Mouse (Mus musculus) myocyte (in vitro differentiated cells): Measurements from ENCODE around the gene Mgrn1. TPM values are rescaled to one million over a fixed set of nuclear protein-coding genes. Genes with fewer than 3 reads are reported as not detected.
A peak's percentile ranks its signal among the peaks of the same experiment; 100 is the strongest.

ENCODE experiments used
- H3K27me3 ChIP-seq: one replicate; pipeline ENCODE4 v1.6.1; 2011; ENCODE audit not compliant: control insufficient read depth, insufficient read depth, insufficient read length
- H3K36me3 ChIP-seq: one replicate; pipeline ENCODE4 v1.6.1; 2011; ENCODE audit not compliant: control insufficient read depth, insufficient read depth
- H3K4me2 ChIP-seq: one replicate; pipeline ENCODE4 v1.6.1; 2011; ENCODE audit warnings: low read depth, control low read depth
- H3K4me3 ChIP-seq: one replicate; pipeline ENCODE4 v1.5.1; 2011; ENCODE audit warnings: mild to moderate bottlenecking, control low read depth, moderate library complexity
- H3K79me2 ChIP-seq: one replicate; pipeline ENCODE4 v1.6.1; 2011; ENCODE audit not compliant: control insufficient read depth, insufficient read depth
- H3ac ChIP-seq: one replicate; pipeline ENCODE4 v1.6.1; 2011; ENCODE audit not compliant: control insufficient read depth, insufficient read length
- CEBPB ChIP-seq: IDR thresholded peaks from 2 replicates; pipeline ENCODE4 v1.6.1; 2011; ENCODE audit warnings: mild to moderate bottlenecking, moderate library complexity; ENCODE audit not compliant: poor library complexity, insufficient read depth, severe bottlenecking
- E2F4 ChIP-seq: IDR thresholded peaks from one replicate; pipeline ENCODE4 v1.6.1; 2011; ENCODE audit warnings: mild to moderate bottlenecking, control low read depth, moderate library complexity; ENCODE audit not compliant: insufficient read depth
- MAX ChIP-seq: IDR thresholded peaks from one replicate; pipeline ENCODE4 v1.6.1; 2011; ENCODE audit warnings: low read depth, mild to moderate bottlenecking, control low read depth
- MYOD1 ChIP-seq, 3 experiments: IDR thresholded peaks; one replicate each; pipeline ENCODE4 v1.6.1; 2011; ENCODE audit warnings: control low read depth in 2 of 3, low read depth in 2 of 3, mild to moderate bottlenecking in 2 of 3, moderate library complexity in 1 of 3; ENCODE audit not compliant: insufficient read length in 2 of 3, control insufficient read depth in 1 of 3
- MYOG ChIP-seq, 3 experiments: IDR thresholded peaks; one replicate each; pipeline ENCODE4 v1.6.1; 2011; ENCODE audit warnings: control low read depth in 2 of 3, low read depth in 2 of 3, mild to moderate bottlenecking in 2 of 3; ENCODE audit not compliant: insufficient read length in 2 of 3, control insufficient read depth in 1 of 3, insufficient read depth in 1 of 3
- POLR2A ChIP-seq: IDR thresholded peaks from one replicate; pipeline ENCODE4 v1.6.1; 2011; ENCODE audit warnings: low read depth, mild to moderate bottlenecking, control low read depth, moderate library complexity; ENCODE audit not compliant: insufficient read length
- POLR2AphosphoS2 ChIP-seq: IDR thresholded peaks from one replicate; pipeline ENCODE4 v1.6.1; 2011; ENCODE audit warnings: low read depth, control low read depth; ENCODE audit not compliant: insufficient read length
- REST ChIP-seq: IDR thresholded peaks from one replicate; pipeline ENCODE4 v1.6.1; 2011; ENCODE audit warnings: mild to moderate bottlenecking, control low read depth, moderate library complexity; ENCODE audit not compliant: insufficient read depth, insufficient read length
- SRF ChIP-seq: IDR thresholded peaks from one replicate; pipeline ENCODE4 v1.6.1; 2011; ENCODE audit warnings: low read depth; ENCODE audit not compliant: control insufficient read depth, insufficient read length
- TCF12 ChIP-seq: IDR thresholded peaks from one replicate; pipeline ENCODE4 v1.6.1; 2011; ENCODE audit warnings: mild to moderate bottlenecking, control low read depth; ENCODE audit not compliant: poor library complexity, insufficient read depth, severe bottlenecking
- TCF3 ChIP-seq: IDR thresholded peaks from one replicate; pipeline ENCODE4 v1.6.1; 2011; ENCODE audit warnings: low read depth, control low read depth; ENCODE audit not compliant: insufficient read length
- USF1 ChIP-seq: IDR thresholded peaks from one replicate; pipeline ENCODE4 v1.6.1; 2011; ENCODE audit warnings: low read depth, mild to moderate bottlenecking, control low read depth, moderate library complexity
- polyA plus RNA-seq: library from polyadenylated mRNA; unstranded; fragments of >200 nt; fragmentation: generic; extraction: Trizol; gene quantifications from one replicate; pipeline ENCODE4 v1.2.1, GENCODE M21; 2012; ENCODE audit warnings: missing spikeins

The Mgrn1 gene
- polyA plus RNA-seq, 1 experiment: 59.3 TPM

DNA sequence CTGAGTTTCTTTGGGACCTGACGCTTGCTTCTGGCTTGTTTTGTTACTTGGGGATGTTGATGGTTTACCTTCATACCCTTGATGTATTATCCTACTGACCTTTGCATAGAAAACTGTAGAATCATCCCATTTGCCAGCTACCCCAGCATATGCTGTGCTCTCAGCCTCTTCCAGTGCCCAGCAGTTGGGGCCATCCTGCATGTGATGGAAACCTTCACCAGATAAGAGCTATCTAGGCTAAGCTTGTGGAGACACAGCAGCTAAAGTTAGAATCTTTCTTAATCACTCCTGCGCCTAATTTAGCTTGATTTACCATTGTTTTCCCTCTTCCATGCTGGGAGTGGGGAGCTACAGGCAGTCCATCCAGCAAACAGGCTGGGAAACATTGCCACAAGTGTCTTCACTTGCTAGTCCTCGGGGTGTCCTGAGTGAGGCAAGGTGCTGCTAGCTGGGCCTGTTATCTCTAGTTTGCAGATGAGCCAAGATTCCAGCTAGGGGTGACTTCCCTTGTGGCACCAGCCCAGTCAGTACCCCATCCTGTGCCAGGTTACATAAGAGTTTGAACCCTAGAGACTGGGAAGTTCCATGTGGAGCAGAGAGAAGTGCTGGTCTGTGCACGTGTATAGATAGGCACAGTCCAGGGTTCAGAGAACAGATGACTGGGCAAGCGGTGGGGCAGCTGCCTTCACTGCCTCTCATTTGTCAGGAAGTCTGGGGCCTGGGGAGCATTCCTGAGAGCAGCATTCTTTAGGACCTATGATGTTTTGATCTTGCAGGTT is 10.4 kb downstream of the Mgrn1 start:
- Histone ChIP-seq H3ac (no peak overlapping the region), H3K79me2 (peaks cover 18% of the 10 kb centered on the region), H3K36me3 (no peaks in the 10 kb centered on the region), H3K4me3 (no peak overlapping the region), H3K4me2 (peak overlapping the region; percentile 40), H3K27me3 (no peaks in the 10 kb centered on the region)
- TF ChIP-seq TCF12 (peak; percentile 24), USF1 (no peak), MYOG (IDR thresholded peaks at IDR 0.05; ENCODE audit: control insufficient read depth in 1 of 3, insufficient read depth in 1 of 3, insufficient read length in 2 of 3, low read depth in 2 of 3) (peak in 2 of 3 experiments; percentile 37 to 79), TCF3 (no peak), CEBPB (no peak), SRF (no peak), MYOD1 (IDR thresholded peaks at IDR 0.05; ENCODE audit: control insufficient read depth in 1 of 3, insufficient read length in 2 of 3, low read depth in 2 of 3) (peak in 2 of 3 experiments; percentile 15 to 58), POLR2AphosphoS2 (no peak), REST (no peak), POLR2A (no peak)

DNA sequence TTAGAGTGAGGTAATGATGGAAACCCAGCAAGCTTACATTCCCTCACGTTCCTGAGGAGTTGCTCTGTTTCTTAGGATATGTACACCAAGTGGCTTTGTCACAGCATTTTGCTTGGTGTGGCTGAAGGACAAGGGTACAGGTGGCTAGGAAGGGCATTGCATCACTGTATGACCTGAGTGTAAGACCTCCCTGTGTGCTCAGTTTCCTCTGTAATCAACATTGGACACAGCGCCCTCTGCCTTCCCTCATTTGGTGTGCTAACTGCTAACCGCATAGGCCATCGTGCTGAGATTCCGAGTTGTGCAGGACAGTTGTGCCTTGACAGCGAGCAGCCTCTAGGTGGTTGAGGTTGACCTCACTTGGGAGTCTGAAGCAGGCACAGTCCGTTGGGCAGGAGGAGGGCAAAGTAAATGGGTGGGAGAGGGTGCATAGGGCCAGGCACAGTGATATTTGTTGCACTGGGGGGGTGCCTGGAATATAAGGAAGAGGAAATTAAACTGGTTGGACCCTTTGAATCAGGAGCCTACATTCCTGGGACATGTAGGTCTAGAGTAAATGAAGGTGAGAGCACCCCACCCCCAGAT is 11.2 kb downstream of the Mgrn1 start:
- H3K36me3 ChIP-seq: no peaks in the 10 kb centered on the region
- TF ChIP-seq REST: no peak
- no peak for TF ChIP-seq E2F4
- TF ChIP-seq TCF12: no peak
- TF ChIP-seq USF1: no peak
- TF ChIP-seq POLR2A: no peak
- TF ChIP-seq SRF: no peak
- no peak for TF ChIP-seq MYOG (IDR thresholded peaks at IDR 0.05; ENCODE audit: control insufficient read depth in 1 of 3, insufficient read depth in 1 of 3, insufficient read length in 2 of 3, low read depth in 2 of 3)
- TF ChIP-seq TCF3: no peak
- no peak for TF ChIP-seq MAX
- no peak for TF ChIP-seq CEBPB
- no peak for TF ChIP-seq MYOD1 (IDR thresholded peaks at IDR 0.05; ENCODE audit: control insufficient read depth in 1 of 3, insufficient read length in 2 of 3, low read depth in 2 of 3)
- H3K4me2 ChIP-seq: no peak overlapping the region
- no peak overlapping the region for H3K4me3 ChIP-seq
- peaks cover 17% of the 10 kb centered on the region for H3K79me2 ChIP-seq
- no peak overlapping the region for H3ac ChIP-seq
- no peaks in the 10 kb centered on the region for H3K27me3 ChIP-seq

DNA sequence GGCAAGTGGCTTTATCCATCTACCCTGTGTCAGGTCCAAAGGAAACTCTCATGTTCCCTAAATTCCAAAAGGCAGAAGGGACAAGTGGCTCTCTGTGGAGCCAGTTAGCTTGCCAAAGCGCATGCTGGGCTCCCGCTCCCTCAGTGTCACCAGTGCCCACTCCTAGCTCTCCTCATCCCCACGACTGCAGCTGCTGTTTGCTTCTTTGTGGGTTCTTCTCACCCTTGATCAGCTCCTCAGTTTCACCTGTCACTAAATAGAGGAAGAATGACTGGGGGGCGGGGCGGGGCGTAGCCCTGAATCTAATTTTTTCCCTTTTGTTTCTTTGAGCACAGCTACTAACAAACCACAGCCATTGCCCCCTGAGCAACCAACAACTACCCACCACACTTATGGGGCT is 12.8 kb downstream of the Mgrn1 start:
- TF ChIP-seq TCF3: no peak
- no peak for TF ChIP-seq E2F4
- TF ChIP-seq MYOG (IDR thresholded peaks at IDR 0.05; ENCODE audit: control insufficient read depth in 1 of 3, insufficient read depth in 1 of 3, insufficient read length in 2 of 3, low read depth in 2 of 3): peak; percentile 47 to 95 (median 68)
- no peak for TF ChIP-seq MAX
- TF ChIP-seq SRF: no peak
- no peak for TF ChIP-seq POLR2AphosphoS2
- no peak for TF ChIP-seq TCF12
- no peak for TF ChIP-seq REST
- peak; percentile 13 to 88 (median 79) for TF ChIP-seq MYOD1 (IDR thresholded peaks at IDR 0.05; ENCODE audit: control insufficient read depth in 1 of 3, insufficient read length in 2 of 3, low read depth in 2 of 3)
- no peak overlapping the region for H3ac ChIP-seq
- peaks cover 14% of the 10 kb centered on the region for H3K79me2 ChIP-seq

DNA sequence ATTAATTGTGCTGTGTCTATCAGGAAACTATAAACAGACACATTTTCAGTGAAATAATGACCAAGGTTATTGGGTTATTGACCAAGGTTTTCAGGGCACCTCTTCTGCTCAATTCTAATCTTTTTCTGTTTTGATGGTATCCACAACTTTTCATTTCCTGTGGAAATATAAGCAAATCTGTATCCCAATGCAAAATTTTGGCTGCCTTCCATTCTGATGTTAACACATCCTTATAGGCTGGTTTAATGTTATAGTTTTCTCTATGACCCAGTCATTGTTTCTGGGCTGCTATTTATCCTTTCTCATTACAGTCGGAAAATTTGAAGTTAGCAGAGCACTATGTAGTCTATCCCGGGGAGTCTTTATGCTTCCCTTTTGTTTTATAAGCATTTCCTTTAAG is 13.7 kb downstream of the Mgrn1 start:
- peaks cover 15% of the 10 kb centered on the region for H3K79me2 ChIP-seq
- TF ChIP-seq TCF3 (no peak), USF1 (no peak), POLR2A (no peak), TCF12 (no peak), MAX (no peak), MYOD1 (IDR thresholded peaks at IDR 0.05; ENCODE audit: control insufficient read depth in 1 of 3, insufficient read length in 2 of 3, low read depth in 2 of 3) (no peak), CEBPB (no peak), SRF (no peak), E2F4 (no peak), MYOG (IDR thresholded peaks at IDR 0.05; ENCODE audit: control insufficient read depth in 1 of 3, insufficient read depth in 1 of 3, insufficient read length in 2 of 3, low read depth in 2 of 3) (no peak), POLR2AphosphoS2 (no peak), REST (no peak)
- no peak overlapping the region for H3K4me3 ChIP-seq
- no peaks in the 10 kb centered on the region for H3K36me3 ChIP-seq
- H3K4me2 ChIP-seq: no peak overlapping the region
- no peaks in the 10 kb centered on the region for H3K27me3 ChIP-seq
- H3ac ChIP-seq: no peak overlapping the region

More for the DNA sequence above, 12.8 kb downstream of the Mgrn1 start:
- no peaks in the 10 kb centered on the region for H3K36me3 ChIP-seq
- no peaks in the 10 kb centered on the region for H3K27me3 ChIP-seq
- H3K4me2 ChIP-seq: peak overlapping the region; percentile 40
- H3K4me3 ChIP-seq: no peak overlapping the region

DNA sequence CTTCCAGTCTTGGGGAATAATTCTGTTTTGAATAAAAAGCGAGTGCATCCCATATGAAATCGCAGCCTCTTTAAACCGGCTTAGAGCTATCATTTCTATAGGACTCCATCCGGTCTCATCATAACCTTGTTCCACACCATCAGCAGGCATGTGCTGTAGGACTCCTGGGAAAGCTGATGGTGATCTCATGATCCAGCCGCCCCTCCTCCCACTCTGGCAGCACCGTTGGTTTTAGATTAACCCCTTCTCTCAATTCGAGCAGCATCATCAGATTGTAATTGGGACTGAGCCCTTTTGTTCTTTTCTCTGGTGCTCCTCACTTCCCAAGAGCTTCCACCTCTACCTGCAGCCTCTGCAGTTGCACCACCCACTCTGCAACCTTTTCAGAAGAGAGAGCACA is 15.1 kb downstream of the Mgrn1 start:
- no peak for TF ChIP-seq REST
- TF ChIP-seq TCF12: no peak
- TF ChIP-seq TCF3: no peak
- Histone ChIP-seq H3K27me3 (no peaks in the 10 kb centered on the region), H3K36me3 (no peaks in the 10 kb centered on the region), H3ac (no peak overlapping the region), H3K4me2 (no peak overlapping the region), H3K4me3 (no peak overlapping the region), H3K79me2 (peaks cover 20% of the 10 kb centered on the region)
